Mouse (Mus musculus) heart, adult 9 months (tissue): Measurements from ENCODE around the gene Col9a2.

Source experiments
- DNase-seq, 2 experiments: peaks; one replicate each; pipeline ENCODE4 v3.0.0; 2022; ENCODE audit warnings: low spot score in 2 of 2

Col9a2 gene

GRCm38 (mm10) chr4:121077915-121078646 lies 38.9 kb downstream of the Col9a2 start:
- no peak for DNase-seq

GRCm38 (mm10) chr4:121080395-121080794 lies 41.2 kb downstream of the Col9a2 start:
- DNase-seq, result no peak

- no peak for DNase-seq
These were observed 45.3 kb downstream of the Col9a2 start for GRCm38 (mm10) chr4:121084506-121084905.

GRCm38 (mm10) chr4:121088696-121089095 lies 49.5 kb downstream of the Col9a2 start:
- no peak for DNase-seq

GRCm38 (mm10) chr4:121090211-121090610 lies 51.0 kb downstream of the Col9a2 start:
- no peak for DNase-seq

- DNase-seq, result peak; percentile 59 to 78
These were observed 58.6 kb downstream of the Col9a2 start, which contains the start of gene Zmpste24 for GRCm38 (mm10) chr4:121097650-121098378. TSS of gene Zmpste24 (minus strand) at chr4:121098241.

- no peak for DNase-seq
These were observed 64.1 kb downstream of the Col9a2 start for GRCm38 (mm10) chr4:121103304-121103703.
